Mouse (Mus musculus) layer of hippocampus, postnatal 36 days (tissue): ENCODE data around the gene Timm22. TPM values are rescaled to one million over a fixed set of nuclear protein-coding genes. Genes with fewer than 3 reads are reported as not detected.

Experiments
- DNase-seq, 2 experiments: peaks; one replicate each; pipeline ENCODE4 v3.0.0; 2022
- total RNA-seq, 2 experiments: library from RNA; stranded (reverse); gene quantifications; 2 replicates each; pipeline ENCODE4 v1.2.3; 2021

Timm22 gene
- total RNA-seq, 2 experiments from 2014 or later: 32.7 to 33.6 TPM

GRCm38 (mm10) chr11:76388711-76389110 is 18.0 kb upstream of the Timm22 start:
- DNase-seq: no peak

GRCm38 (mm10) chr11:76392532-76392931 is 14.2 kb upstream of the Timm22 start:
- no peak for DNase-seq

DNA sequence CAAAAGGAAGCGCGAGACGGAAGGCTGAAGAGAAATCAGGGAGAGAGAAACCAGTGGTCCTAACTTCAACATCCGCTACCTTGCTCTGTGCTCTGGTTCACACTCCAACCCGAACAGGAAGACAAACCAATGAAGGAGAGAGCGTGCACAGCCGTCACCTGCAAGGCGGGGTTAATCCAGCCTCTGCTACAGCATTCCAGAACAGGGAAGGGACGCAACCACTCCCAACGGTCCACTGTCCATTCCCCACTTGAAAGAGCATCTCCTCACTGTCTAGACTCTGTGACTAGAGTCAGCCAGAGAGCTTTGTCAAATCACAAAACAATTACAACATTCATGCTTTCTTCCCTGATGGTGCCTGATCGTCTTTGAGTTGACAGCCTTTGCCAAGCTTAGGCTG is 13.8 kb upstream of the Timm22 start:
- no peak for DNase-seq

GRCm38 (mm10) chr11:76397650-76398311 is 9.0 kb upstream of the Timm22 start:
- no peak for DNase-seq

GRCm38 (mm10) chr11:76398312-76398797 is 8.4 kb upstream of the Timm22 start:
- DNase-seq: no peak

GRCm38 (mm10) chr11:76398798-76399586 is 7.8 kb upstream of the Timm22 start, which contains the start of gene Nxn:
Nxn (minus strand) TSS chr11:76399140.
- peak; percentile 80 to 83 for DNase-seq

GRCm38 (mm10) chr11:76399587-76400330 is 7.0 kb upstream of the Timm22 start:
- DNase-seq: no peak

DNA sequence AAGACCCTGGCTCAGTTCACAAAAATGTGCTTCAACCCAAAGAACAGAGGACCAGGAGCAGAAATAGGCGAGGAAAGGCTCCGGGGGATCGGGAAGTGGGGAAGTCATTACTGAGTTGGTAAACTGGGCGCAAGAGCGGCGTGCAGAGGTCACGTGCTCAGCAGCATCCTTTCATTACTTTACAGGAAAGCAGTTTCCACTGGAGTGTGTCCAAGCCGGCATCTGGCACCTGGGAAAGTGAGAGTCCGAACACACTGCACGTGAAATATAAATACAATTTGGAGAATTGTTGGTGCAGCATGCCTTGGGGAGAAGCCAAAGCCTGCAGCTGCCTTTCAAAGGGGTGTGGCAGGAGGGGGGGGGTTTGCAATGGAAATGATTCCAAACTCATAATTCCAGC is 5.4 kb upstream of the Timm22 start:
- no peak for DNase-seq

- DNase-seq: no peak
Observed at GRCm38 (mm10) chr11:76405113-76405512, 1.6 kb upstream of the Timm22 start.

GRCm38 (mm10) chr11:76405626-76406264 is 1.0 kb upstream of the Timm22 start:
- no peak for DNase-seq

- DNase-seq: no peak
Observed at GRCm38 (mm10) chr11:76410826-76411225, 4.1 kb downstream of the Timm22 start.

- no peak for DNase-seq
Observed at GRCm38 (mm10) chr11:76413202-76413601, 6.5 kb downstream of the Timm22 start.

DNA sequence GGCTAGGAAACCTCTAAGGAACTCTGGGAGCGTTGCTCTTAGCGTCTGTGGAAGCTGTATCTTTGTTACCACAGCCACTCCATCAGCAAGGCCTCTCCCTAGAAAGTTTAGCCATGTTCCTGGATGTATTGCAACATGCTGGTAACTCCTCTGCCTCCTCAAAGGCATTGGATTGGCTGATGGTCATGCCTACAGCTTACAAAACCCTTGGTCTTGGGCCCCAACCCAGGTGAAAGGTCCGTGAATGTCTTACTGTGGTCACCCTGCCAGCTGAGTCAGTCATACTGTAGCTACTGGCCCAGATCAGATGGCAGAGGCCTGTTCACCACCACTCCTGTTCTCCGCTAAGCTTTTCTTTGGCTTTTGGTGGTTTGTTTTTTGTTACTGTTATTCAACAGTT is 8.2 kb downstream of the Timm22 start:
- no peak for DNase-seq

GRCm38 (mm10) chr11:76415985-76416384 is 9.2 kb downstream of the Timm22 start:
- no peak for DNase-seq

- DNase-seq: peak; percentile 51 to 56
Observed at GRCm38 (mm10) chr11:76418423-76418822, 11.7 kb downstream of the Timm22 start.

DNA sequence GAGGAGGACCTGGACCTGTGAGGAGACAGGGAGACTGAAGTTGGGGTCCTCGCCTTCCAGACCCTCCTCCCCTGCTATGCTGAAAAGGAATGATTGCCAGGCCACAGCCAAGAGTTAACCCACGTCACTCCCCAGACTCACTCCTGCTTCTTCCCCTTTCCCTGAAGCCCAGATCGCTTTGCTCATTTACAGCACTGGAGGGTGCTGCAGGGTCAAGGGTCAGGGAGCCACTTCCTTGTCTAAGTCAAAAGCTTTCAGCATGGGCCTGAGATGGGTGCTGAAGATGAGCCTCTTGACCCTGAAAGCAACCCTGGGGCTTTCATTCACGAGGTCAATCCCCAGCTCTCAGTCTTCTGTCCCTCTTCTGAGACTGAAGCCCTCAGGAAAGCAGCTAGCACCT is 12.4 kb downstream of the Timm22 start:
- DNase-seq: peak in 1 of 2 experiments; percentile 2

GRCm38 (mm10) chr11:76420896-76421295 is 14.1 kb downstream of the Timm22 start:
- peak in 1 of 2 experiments; percentile 3 for DNase-seq

GRCm38 (mm10) chr11:76425749-76426148 is 19.0 kb downstream of the Timm22 start:
- no peak for DNase-seq

DNA sequence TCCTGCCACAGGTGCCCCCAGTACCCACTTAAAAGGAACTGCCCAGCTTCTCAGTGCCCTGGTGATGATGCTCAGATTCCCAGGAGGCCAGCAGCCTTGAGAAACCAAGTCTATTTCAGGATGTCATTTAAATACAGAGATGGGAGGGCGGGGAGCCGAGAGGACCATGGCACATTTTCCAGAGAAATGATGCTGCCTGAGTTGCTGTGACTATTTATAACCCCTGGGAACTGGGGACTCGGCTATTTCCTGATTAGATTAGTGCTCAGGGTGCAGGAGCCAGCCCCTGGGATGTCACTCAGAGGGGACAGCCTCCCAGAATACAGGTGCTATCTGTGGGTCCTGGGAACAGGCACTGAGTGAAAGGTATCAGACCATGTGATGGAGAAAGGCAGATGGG is 21.0 kb downstream of the Timm22 start:
- DNase-seq: no peak

- DNase-seq: no peak
Observed at GRCm38 (mm10) chr11:76429046-76429445, 22.3 kb downstream of the Timm22 start.

GRCm38 (mm10) chr11:76429556-76429955 is 22.8 kb downstream of the Timm22 start:
- DNase-seq: no peak

GRCm38 (mm10) chr11:76429966-76430631 is 23.3 kb downstream of the Timm22 start:
- DNase-seq: no peak
